Mouse (Mus musculus) heart, postnatal 25 days (tissue): ENCODE data around the gene Dtx2. TPM values are rescaled to one million over a fixed set of nuclear protein-coding genes. Genes with fewer than 3 reads are reported as not detected.
"Not testable (repeated sequence)": the region's sequence is repeated elsewhere in the genome, so short reads cannot be mapped to it uniquely, and the experiment has no call there.

Experiments used
- DNase-seq: peaks from one replicate; pipeline ENCODE4 v3.0.0; 2022; ENCODE audit warnings: low spot score
- intact Hi-C: fragments of 180-260 bp; cut with DNase I; formaldehyde crosslinking; loops from one replicate; pipeline ENCODE4 v1.15.1; 2025
- total RNA-seq, 2 experiments: library from RNA; stranded (reverse); gene quantifications; 2 replicates each; pipeline ENCODE4 v1.2.3; 2021

Dtx2 gene
- total RNA-seq, 2 experiments from 2014 or later = 7.9 to 8.4 TPM

DNA sequence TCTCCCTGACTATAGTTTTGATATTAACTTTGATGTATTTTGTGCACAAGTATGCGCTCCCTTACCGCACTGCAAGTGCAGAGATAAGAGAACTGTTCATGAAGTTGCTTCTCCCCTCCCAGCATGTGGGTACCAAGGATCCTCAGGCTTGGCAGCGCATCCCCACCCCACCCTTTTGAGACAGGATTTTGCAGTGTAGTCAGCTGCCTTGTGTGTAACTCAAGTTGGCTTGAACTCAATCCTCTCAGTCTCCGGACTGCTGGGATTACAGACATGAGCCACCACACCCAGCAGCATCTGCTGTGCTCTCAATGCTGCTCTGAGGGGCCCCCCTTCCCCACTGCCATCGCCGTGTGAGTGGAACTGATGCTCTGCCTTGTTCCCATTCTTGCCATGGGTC, 22.7 kb downstream of the Dtx2 start:
- intact Hi-C loops = no loop called here
- DNase-seq = no peak

DNA sequence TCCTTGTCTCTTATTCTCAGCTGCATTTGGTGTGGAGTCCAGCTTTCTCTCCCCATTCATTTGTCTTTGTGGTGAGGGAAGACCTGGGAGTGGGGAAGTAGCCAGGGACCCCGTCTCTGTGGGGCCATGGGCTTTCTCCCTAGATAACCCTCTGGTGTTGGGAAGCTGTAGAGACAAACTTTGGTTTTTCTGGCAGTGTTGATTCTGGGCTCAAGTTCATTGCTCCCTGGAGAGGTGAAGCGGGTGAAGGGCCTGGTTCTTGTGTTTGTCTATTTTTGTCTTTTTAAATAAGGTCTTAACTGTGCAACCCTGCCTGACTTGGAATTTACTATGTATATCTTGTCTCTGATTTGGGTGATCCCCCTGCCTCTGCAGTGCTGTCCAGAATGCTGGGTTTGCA, 24.1 kb downstream of the Dtx2 start:
- no peak for DNase-seq
- intact Hi-C loops = no loop called here

DNA sequence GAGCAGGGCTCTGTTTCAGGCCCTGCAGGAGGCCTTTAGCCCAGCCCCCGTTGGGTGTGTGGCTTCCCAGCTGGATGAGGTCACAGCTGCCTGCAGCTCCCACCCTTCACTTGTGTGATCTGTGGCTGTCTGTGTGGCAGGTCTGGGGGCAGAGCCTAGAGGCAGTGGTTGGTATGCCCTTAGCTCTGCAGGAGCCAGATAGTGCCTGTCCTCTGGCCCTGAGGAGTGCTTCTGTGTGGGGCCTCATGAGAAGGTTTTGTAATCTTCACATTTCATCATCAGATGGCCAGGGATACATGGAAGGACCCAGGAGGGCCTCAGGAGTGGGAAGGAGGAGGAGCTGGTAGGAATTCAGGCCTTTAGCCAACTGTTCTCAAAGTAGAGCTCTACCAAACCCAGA, 25.3 kb downstream of the Dtx2 start:
- DNase-seq = no peak
- intact Hi-C loops = no loop called here

DNA sequence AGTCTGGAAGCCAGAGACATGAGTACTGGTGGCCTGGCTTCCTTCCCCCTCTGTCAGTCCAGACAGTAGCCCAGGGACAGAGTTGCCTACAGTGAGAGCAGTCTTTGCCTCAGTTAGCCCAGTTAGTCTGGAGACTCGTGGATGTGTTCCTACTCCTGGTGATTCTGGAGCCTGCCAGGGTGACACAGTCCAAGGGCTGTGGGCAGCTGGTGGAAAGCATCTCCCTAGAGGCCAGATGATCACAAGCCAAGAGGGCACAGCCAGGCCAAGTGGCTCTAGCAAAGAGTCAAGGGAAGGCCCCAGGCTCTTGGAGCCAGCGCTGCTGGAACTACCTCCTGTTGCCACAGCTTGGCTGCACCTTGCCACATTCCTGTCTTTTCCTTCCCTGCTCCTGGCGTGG, 31.1 kb downstream of the Dtx2 start:
- intact Hi-C loops = loop anchor here (5.0 kb wide), 1 partner anchor 43 kb away; the partner anchor contains the start of gene Zp3
- no peak for DNase-seq

DNA sequence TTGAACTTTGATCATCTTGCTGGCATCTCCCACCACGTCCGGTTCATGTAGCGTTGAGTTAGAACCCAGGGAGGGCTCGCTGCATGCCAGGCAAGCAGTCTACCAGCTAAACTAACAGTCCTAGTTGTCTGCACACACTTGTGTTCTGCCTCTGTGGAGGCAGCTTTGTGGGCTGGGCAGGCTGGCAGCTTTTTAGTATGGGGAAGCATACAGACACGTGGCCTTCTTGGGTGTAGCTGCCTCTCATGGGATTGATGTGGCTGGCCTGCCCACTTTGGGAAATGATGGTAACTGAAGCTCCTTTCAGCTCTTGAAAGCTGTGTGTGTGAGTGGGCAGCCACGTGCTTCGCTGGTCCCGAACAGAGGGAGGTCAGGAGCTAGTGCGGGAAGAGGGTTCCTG, 32.3 kb downstream of the Dtx2 start:
- intact Hi-C loops = loop anchor here (5.0 kb wide), 1 partner anchor 45 kb away; the partner anchor contains the start of gene Zp3

DNA sequence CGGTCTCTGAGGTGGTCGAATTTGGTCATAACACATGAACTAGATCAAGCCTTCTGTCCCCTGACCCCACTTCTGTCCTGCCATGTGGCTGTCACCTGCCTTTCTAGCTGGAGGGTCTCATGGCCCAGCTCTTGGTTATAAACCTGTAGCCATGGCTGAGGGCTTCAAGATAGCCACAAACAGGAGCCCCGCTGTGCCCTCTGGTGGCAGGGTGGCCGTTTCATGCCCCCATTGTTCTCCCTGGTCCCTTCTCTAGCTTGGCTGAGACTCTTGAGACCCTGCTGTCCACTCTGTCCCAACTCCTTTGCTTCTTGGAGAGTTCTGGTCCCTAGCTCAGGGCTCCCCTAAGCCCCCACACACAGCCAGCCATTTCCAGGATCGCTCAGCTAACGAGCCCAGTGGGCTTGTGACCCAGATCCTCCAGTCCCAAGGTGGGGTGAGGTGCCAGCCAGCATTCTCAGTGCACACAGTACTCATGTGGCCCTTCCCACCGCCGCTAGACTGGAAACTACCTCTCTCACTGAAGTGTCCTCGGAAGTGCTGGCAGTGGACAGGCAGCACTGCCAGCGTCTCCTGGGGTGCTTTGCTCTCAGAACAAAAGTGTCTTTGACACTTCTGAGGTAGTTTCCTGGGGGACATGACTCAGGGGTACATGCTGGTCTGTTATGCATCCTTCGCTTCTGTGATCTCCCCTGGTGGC, 33.2 kb downstream of the Dtx2 start:
- DNase-seq = no peak
- intact Hi-C loops = loop anchor here (5.0 kb wide), 1 partner anchor 45 kb away; the partner anchor contains the start of gene Zp3

More for the DNA sequence above, 32.3 kb downstream of the Dtx2 start:
- DNase-seq = no peak

DNA sequence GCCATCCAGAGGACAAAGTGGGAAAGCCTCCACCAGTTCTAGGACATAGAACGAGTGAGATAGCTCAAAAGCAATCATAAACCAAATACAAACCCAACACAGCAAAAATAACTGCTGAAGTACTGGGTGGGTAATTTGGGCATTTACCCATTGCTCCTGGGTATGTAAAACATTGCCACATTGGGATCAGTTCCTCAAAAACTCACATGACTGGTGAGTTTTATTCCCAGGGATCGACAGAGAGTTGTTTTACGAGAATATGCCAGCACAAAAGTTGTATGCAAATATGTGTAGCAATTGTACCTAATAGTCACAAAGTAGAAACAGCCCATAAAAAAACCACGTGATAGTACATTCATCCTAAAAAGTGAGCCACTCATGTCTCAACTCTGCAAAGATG, 40.3 kb downstream of the Dtx2 start:
- intact Hi-C loops = no loop called here
- DNase-seq = no peak

DNA sequence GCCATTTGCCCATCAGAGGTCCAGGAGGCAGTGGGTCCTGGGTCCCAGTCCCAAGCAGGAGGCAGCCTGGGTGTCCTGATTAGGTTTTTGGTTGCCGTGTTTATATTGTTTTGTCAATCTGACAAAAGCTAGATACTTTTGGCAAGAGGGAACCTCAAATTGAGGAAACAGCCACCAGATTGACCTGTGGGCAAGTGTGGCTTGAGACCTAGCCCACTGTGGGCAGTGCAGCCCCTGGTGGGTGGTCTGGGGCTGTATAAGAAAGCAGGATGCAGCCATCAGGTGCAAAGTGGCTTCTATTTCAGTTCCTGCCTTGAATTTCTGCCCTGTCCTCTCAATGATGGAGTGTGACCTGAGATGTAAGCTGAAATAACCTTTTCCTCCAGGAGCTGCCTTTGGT, 40.7 kb downstream of the Dtx2 start:
- no peak for DNase-seq
- intact Hi-C loops = no loop called here

DNA sequence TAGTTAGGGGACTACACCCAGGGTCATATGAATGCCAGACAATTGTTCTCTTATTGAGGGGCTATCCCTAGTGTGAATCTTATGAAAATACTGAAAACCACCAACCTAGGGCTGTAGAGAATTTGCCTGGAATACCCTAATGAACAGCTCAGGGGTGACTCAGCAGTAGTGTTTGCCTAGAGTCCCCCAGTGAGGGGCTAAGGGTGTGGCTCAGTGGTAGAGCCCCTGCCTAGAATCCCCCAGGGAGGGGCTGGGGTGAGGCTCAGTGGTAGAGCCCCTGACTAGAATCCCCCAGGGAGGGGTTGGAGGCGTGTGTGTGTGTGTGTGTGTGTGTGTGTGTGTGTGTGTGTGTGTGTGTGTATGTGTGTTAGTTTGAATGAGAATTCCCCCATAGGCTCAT, 42.1 kb downstream of the Dtx2 start:
- intact Hi-C loops = no loop called here
- no peak for DNase-seq

DNA sequence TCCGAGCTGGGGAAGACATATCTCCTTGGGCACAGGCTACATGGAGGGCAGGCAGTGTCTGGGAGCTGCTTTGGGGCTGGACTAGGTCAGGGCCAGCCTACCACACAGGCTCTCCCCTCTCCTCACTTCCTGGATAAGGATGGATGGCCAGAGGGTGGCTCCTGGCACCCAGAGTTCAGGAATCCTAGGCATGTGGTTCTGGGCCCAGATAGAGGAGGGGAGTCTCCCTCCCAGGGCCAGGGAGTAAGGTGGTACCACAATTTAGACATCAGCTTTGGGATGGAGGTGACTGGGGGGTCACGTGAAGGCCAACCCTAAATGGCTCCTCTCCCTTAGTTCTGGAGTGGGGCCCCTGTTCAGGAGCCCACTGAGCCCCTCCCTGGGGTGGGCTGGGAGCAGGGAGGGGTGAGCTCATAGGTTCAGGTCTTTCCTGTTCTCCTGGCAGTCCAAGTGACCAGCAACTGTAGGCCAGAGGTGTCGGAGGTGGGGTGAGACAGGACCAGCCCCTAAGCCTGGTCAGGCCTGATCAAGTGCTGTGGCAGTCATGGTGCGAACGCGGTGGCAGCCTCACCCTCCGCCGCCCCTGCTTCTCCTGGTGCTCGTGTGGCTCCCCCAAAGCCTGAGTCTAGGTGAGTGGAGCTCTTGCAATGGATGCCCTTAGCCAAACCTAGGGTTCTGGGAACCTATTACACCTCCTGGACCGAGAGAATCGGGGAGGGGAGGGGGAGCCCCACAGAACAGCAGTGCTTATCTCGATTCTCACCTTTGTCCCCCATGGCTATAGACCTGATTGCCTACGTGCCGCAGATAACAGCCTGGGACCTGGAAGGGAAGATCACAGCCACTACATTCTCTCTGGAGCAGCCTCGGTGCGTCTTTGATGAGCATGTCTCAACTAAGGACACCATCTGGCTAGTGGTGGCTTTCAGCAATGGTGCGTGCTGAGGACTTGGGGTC, 43.9 kb downstream of the Dtx2 start, which contains the start of gene Upk3b:
Gene Upk3b, plus strand, starts transcription at position 239 of the 957 bp plus-strand sequence.
- DNase-seq = no peak
- intact Hi-C loops = no loop called here

DNA sequence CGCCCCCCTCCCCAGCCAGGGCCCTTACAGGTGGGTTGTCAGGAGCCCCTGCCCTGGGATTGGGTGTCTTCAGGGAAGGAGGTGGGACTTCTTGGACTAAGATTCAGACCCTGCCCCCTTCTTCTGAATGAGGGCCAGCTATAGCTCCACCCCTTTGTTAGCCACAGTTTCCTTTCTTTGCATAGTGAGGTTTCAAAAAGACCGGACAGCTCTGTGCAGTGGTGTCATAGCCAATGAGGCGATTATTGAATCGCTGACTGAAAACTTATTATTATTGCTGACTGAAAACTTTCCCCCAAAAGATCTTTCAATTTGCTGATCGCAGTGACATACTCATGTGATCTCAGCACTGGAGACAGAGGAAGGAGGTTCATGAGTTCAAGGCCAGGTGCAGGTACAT, 45.6 kb downstream of the Dtx2 start:
- intact Hi-C loops = no loop called here
- no peak for DNase-seq

DNA sequence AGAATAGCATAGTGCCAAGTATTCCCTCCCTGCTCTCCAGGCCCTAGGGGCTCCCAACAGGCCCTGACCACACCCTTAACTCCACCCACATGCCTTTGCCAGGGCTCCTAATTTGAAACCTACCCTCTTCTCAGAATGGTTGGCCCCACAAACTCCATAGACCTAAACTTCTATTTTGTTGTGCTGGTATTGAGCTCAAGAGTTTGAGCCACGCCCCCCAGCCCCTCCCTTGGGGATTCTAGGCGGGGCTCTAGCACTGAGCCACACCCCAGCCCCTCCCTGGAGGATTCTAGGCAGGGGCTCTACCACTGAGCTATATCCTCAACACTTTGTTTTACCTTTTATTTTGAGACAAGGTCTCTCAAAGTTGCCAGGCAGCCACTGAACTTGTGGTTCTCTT, 46.7 kb downstream of the Dtx2 start:
- no peak for DNase-seq

DNA sequence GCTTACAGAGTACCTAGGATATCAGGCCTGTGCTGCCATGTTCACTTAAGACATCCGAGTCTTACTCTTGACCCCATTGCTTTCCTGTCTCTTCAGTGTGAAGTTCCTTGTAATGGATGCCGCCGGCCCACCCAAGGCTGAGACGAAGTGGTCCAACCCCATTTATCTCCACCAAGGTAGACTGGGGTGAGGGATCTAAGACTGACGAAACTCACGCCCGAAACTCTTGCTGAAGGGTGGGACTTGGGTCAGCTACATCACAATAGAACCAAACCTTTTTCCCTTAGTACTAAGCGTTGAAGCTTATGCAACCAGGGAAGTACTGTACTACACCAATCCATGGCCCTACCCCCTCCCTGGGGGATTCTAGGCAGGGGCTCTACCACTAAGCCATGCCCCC, 47.1 kb downstream of the Dtx2 start:
- intact Hi-C loops = no loop called here
- DNase-seq = no peak

More for the DNA sequence above, 46.7 kb downstream of the Dtx2 start:
- intact Hi-C loops = no loop called here

DNA sequence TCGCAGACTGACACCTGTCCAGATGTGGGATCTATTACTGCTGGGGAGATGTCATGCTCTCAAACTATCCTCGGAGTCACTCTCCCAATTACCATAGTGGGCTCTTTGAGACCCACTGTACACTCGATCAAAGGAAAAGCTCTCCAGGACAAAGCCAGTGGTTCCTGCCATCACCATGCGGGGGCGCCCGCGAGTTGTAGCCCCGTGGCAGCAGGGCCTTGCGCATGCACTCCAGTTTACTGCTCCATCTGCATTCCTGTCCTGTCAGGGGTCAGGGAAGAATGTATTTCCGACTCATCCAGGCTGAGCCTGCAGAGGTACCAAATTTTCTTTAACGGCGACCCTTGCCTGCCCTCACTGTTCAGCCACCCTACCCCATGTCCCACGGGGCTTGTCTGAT, 50.3 kb downstream of the Dtx2 start:
- no peak for DNase-seq
- intact Hi-C loops = loop anchor here (1.0 to 5.0 kb wide), 3 partner anchors 16 to 63 kb away; partner anchors contain the start of gene Zp3

DNA sequence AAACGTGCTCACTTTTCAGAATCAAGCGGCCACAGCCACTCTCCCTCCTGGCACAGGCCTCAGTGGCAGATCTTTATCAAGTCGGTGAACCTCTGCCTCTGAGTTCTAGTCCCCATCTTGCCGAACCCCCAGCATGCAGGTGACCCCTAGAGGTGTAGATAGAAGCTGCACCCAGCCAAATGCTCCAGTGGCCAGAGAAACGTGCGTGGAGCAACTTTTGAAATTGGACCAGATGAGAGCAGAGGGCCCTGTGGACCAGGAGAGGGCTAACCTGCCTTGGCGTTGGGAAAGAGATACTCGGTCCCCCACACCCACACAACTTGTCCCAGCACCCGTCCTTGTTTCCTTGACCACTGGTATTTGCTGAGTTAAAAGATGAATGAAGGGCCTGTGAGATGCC, 50.8 kb downstream of the Dtx2 start:
- intact Hi-C loops = loop anchor here (1.0 to 5.0 kb wide), 3 partner anchors 16 to 63 kb away; partner anchors contain the start of gene Zp3

DNA sequence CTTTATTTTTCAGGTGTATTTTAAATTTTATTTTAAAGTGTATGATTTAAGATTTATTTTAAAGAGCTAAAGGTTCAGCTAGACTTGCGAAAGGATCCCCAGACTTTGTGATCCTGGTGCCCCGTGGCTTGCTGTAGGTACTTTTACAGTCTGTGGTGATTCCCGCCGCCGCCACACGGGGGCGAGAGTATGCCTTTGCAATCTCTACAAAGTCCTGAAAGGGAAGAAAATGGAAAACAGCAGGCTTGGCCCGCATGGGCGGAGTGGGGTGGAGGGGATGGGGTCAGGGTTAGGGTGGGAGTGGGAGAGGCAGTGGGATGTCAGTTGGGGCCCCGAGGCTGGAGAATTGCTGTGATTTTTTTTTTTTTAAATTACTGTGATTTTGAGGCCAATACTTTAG, 51.4 kb downstream of the Dtx2 start:
- peak; percentile 29 for DNase-seq
- intact Hi-C loops = loop anchor here (1.0 to 5.0 kb wide), 3 partner anchors 15 to 64 kb away; partner anchors contain the start of gene Zp3

More for the DNA sequence above, 50.8 kb downstream of the Dtx2 start:
- no peak for DNase-seq

DNA sequence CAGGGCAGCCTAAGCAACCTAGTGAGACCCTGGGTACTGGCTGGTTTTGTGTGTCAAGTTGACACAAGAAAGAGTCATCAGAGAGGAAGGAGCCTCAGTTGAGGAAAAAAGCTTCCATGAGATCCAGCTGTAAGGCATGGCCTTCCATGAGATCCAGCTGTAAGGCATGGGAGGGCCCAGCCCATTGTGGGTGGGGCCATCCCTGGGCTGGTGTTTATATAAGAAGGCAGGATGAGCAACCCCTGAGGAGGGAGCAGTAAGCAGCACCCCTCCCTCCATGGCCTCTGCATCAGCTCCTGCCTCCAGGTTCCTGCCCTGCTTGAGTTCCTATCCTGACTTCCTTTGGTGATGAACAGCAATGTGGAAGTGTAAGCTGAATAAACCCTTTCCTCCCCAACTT, 53.9 kb downstream of the Dtx2 start:
- DNase-seq = not testable (repeated sequence)
- intact Hi-C loops = loop anchor here (5.0 kb wide), 2 partner anchors 39 to 66 kb away; partner anchors contain the start of gene Zp3

DNA sequence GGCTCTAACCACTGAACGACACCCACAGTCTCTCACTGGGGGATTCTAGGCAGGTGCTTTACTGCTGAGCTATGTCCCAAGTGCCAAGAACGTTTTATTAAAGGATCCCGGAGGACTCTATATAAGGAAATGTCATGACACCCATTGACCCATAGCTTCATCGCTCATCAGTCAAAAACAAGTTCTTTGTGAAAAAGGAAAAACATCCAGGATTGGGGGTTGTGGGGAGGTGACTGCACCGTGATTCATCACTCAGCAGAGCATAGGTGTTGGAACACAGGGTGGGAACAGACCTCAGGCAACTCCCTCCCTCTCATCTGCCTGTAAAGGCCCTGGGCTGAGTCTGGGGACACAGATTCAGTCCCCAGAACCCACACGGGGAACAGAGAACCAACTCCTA, 55.3 kb downstream of the Dtx2 start:
- intact Hi-C loops = loop anchor here (5.0 kb wide), 2 partner anchors 37 to 68 kb away; partner anchors contain the start of gene Zp3
- DNase-seq = no peak

DNA sequence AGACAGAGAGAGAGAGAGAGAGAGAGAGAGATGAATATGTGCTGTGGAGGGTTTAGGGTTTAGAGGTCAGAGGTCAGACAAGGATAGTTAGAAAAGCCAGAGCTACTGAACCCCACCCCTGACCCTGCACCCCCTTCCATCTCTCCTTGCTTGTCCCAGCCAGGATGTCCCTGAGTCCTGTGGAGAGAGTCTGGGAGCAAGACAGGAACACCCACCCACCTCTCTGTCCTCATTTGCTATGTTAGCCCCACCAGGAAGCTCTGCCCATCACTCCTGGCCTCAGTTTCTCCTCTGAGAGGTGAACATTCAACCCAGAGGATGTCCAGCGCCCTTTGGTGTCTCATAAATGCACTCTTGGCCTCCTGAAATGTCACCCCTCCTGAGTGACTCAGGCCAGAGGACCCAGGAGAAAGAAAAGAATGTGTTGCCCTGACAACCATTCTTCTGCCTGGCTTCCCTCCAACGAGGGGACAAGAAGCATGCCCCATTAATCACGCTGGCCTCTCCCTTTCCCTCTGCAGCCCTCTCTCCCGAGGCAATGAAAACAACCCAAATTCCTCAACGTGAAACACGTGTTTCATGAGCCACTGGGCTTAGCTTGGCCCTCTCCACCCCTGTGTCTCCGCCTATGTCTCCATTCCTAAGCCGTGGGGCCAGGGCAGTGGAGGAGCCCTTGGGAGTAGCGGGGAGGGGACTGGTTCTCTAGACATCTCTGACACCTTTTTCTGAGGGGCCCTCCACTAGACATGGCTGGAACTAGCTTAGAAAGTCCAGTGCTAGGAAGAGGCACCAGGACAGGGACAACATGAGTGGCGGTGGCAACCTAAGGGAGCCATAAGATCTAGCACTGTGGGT, 56.9 kb downstream of the Dtx2 start:
- peak; percentile 38 for DNase-seq
- intact Hi-C loops = no loop called here
